Mouse (Mus musculus): Measurements from ENCODE around the gene Spsb1. TPM values are rescaled to one million over a fixed set of nuclear protein-coding genes. Genes with fewer than 3 reads are reported as not detected.
A peak's percentile ranks its signal among the peaks of the same experiment; 100 is the strongest.

Spsb1 gene
- polyA plus RNA-seq, 1 experiment, result 0.75 TPM

GRCm38 (mm10) chr4:149893611-149894151 lies 61.2 kb downstream of the Spsb1 start:
- peaks cover 17% of the 10 kb centered on the region for H3K4me1 ChIP-seq
- H3K36me3 ChIP-seq (replicated peaks; ENCODE audit: low read length), result no peaks in the 10 kb centered on the region
- H3K27me3 ChIP-seq (replicated peaks), result peaks cover 85% of the 10 kb centered on the region
- H3K4me3 ChIP-seq (replicated peaks), result no peak overlapping the region
- H3K9me3 ChIP-seq, result no peaks in the 10 kb centered on the region
- TF ChIP-seq FLI1 (IDR thresholded peaks at IDR 0.05; ENCODE audit: low read length) (no peak), GATA1 (IDR thresholded peaks at IDR 0.05; ENCODE audit: borderline replicate concordance, low read length) (no peak)

- TF ChIP-seq GATA1 (IDR thresholded peaks at IDR 0.05; ENCODE audit: borderline replicate concordance, low read length) (no peak), FLI1 (IDR thresholded peaks at IDR 0.05; ENCODE audit: low read length) (no peak)
- Histone ChIP-seq H3K36me3 (replicated peaks; ENCODE audit: low read length) (no peaks in the 10 kb centered on the region), H3K4me3 (replicated peaks) (no peak overlapping the region), H3K4me1 (peaks cover 17% of the 10 kb centered on the region), H3K9me3 (no peaks in the 10 kb centered on the region), H3K27me3 (replicated peaks) (peaks cover 81% of the 10 kb centered on the region)
Observed at GRCm38 (mm10) chr4:149891172-149891960, 63.5 kb downstream of the Spsb1 start.

GRCm38 (mm10) chr4:149890551-149890950 lies 64.3 kb downstream of the Spsb1 start:
- TF ChIP-seq FLI1 (IDR thresholded peaks at IDR 0.05; ENCODE audit: low read length) (no peak), GATA1 (IDR thresholded peaks at IDR 0.05; ENCODE audit: borderline replicate concordance, low read length) (no peak)
- no peaks in the 10 kb centered on the region for H3K9me3 ChIP-seq
- H3K4me1 ChIP-seq, result peaks cover 17% of the 10 kb centered on the region
- peaks cover 82% of the 10 kb centered on the region for H3K27me3 ChIP-seq (replicated peaks)
- no peaks in the 10 kb centered on the region for H3K36me3 ChIP-seq (replicated peaks; ENCODE audit: low read length)
- no peak overlapping the region for H3K4me3 ChIP-seq (replicated peaks)

- H3K36me3 ChIP-seq (replicated peaks; ENCODE audit: low read length), result no peaks in the 10 kb centered on the region
- peaks cover 17% of the 10 kb centered on the region for H3K4me1 ChIP-seq
- peaks cover 82% of the 10 kb centered on the region for H3K27me3 ChIP-seq (replicated peaks)
- no peak for TF ChIP-seq GATA1 (IDR thresholded peaks at IDR 0.05; ENCODE audit: borderline replicate concordance, low read length)
- no peak for TF ChIP-seq FLI1 (IDR thresholded peaks at IDR 0.05; ENCODE audit: low read length)
- no peaks in the 10 kb centered on the region for H3K9me3 ChIP-seq
- peak overlapping the region; percentile 50 for H3K4me3 ChIP-seq (replicated peaks)
Observed at GRCm38 (mm10) chr4:149889851-149890250, 65.0 kb downstream of the Spsb1 start.

GRCm38 (mm10) chr4:149888736-149889470 lies 65.9 kb downstream of the Spsb1 start:
- Histone ChIP-seq H3K4me1 (peaks cover 17% of the 10 kb centered on the region), H3K27me3 (replicated peaks) (peaks cover 81% of the 10 kb centered on the region), H3K36me3 (replicated peaks; ENCODE audit: low read length) (no peaks in the 10 kb centered on the region), H3K9me3 (no peaks in the 10 kb centered on the region), H3K4me3 (replicated peaks) (no peak overlapping the region)
- no peak for TF ChIP-seq FLI1 (IDR thresholded peaks at IDR 0.05; ENCODE audit: low read length)
- no peak for TF ChIP-seq GATA1 (IDR thresholded peaks at IDR 0.05; ENCODE audit: borderline replicate concordance, low read length)

GRCm38 (mm10) chr4:149888156-149888555 lies 66.7 kb downstream of the Spsb1 start:
- H3K4me1 ChIP-seq, result peaks cover 17% of the 10 kb centered on the region
- no peaks in the 10 kb centered on the region for H3K36me3 ChIP-seq (replicated peaks; ENCODE audit: low read length)
- H3K9me3 ChIP-seq, result no peaks in the 10 kb centered on the region
- TF ChIP-seq FLI1 (IDR thresholded peaks at IDR 0.05; ENCODE audit: low read length) (no peak), GATA1 (IDR thresholded peaks at IDR 0.05; ENCODE audit: borderline replicate concordance, low read length) (no peak)
- peaks cover 82% of the 10 kb centered on the region for H3K27me3 ChIP-seq (replicated peaks)
- H3K4me3 ChIP-seq (replicated peaks), result no peak overlapping the region

- peaks cover 90% of the 10 kb centered on the region for H3K27me3 ChIP-seq (replicated peaks)
- no peaks in the 10 kb centered on the region for H3K36me3 ChIP-seq (replicated peaks; ENCODE audit: low read length)
- peaks cover 17% of the 10 kb centered on the region for H3K4me1 ChIP-seq
- H3K4me3 ChIP-seq (replicated peaks), result peak overlapping the region; percentile 28
- no peak for TF ChIP-seq GATA1 (IDR thresholded peaks at IDR 0.05; ENCODE audit: borderline replicate concordance, low read length)
- H3K9me3 ChIP-seq, result no peaks in the 10 kb centered on the region
Observed at GRCm38 (mm10) chr4:149886298-149887271, 68.3 kb downstream of the Spsb1 start.

GRCm38 (mm10) chr4:149883990-149884389 lies 70.9 kb downstream of the Spsb1 start:
- TF ChIP-seq FLI1 (IDR thresholded peaks at IDR 0.05; ENCODE audit: low read length), result no peak
- TF ChIP-seq GATA1 (IDR thresholded peaks at IDR 0.05; ENCODE audit: borderline replicate concordance, low read length), result no peak
- H3K4me1 ChIP-seq, result peaks cover 11% of the 10 kb centered on the region
- no peaks in the 10 kb centered on the region for H3K9me3 ChIP-seq
- H3K36me3 ChIP-seq (replicated peaks; ENCODE audit: low read length), result no peaks in the 10 kb centered on the region
- H3K4me3 ChIP-seq (replicated peaks), result no peak overlapping the region
- peaks cover 83% of the 10 kb centered on the region for H3K27me3 ChIP-seq (replicated peaks)
